Mouse (Mus musculus): Measurements from ENCODE around the gene Ncl.

- TF ChIP-seq GATA1 (IDR thresholded peaks at IDR 0.05; ENCODE audit: borderline replicate concordance, low read length): no peak
- TF ChIP-seq FLI1 (IDR thresholded peaks at IDR 0.05; ENCODE audit: low read length): no peak
Observed at GRCm38 (mm10) chr1:86339156-86339812, 19.9 kb downstream of the Ncl start.
